Mouse (Mus musculus): ENCODE results near the gene Rcsd1. TPM values are rescaled to one million over a fixed set of nuclear protein-coding genes. Genes with fewer than 3 reads are reported as not detected.

Gene Rcsd1
- total and polyA plus RNA-seq, 2 experiments, result 2.6 to 3.3 TPM

- H3K4me3 ChIP-seq (ENCODE audit: insufficient read depth, low read depth, low read length), result no peak overlapping the region
- H3K27me3 ChIP-seq (ENCODE audit: control insufficient read depth, insufficient read depth, low read length), result no peaks in the 10 kb centered on the region
- 64% methylated on average over 6 of the region's 6 CpGs for WGBS
- DNase-seq (ENCODE audit: extremely low read depth, low read depth, low spot score), result no peak
- H3K27ac ChIP-seq (replicated peaks; ENCODE audit: insufficient read depth, low read depth, low read length), result no peak overlapping the region
- H3K9ac ChIP-seq (ENCODE audit: low read depth, low read length), result no peak overlapping the region
- no peak for TF ChIP-seq POLR2A (IDR thresholded peaks at IDR 0.05; ENCODE audit: extremely low read depth, insufficient read depth, low read length)
- TF ChIP-seq CTCF (IDR thresholded peaks at IDR 0.05; ENCODE audit: low read depth, low read length), result no peak
- H3K79me2 ChIP-seq (ENCODE audit: control insufficient read depth, insufficient read depth, low read length), result no peaks in the 10 kb centered on the region
- no peaks in the 10 kb centered on the region for H3K36me3 ChIP-seq (ENCODE audit: control insufficient read depth, insufficient read depth, low read length)
- H3K4me1 ChIP-seq (ENCODE audit: control insufficient read depth, insufficient read depth, low read length), result no peaks in the 10 kb centered on the region
Observed at GRCm38 (mm10) chr1:165731553-165731952, 22.0 kb upstream of the Rcsd1 start.

DNA sequence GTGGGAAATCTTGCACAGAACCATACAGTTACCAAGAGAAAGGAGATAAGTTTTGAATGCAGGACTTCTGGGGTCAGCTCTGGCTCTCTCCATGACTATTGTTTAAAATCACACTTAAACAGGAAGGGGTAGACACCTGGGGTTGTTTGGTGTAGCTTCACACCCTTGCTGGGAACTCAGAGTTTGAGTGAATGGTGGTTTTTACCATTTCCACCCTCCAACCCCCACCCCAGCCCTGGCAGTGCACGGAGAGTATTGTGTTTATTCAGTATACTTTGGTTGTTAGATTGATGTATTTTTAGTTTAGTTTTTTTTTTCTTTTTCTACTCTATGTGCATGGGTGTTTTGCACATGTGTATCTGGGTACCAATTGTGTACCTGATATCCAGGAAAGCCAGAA lies 20.6 kb upstream of the Rcsd1 start:
- Histone ChIP-seq H3K27ac (replicated peaks; ENCODE audit: insufficient read depth, low read depth, low read length) (no peak overlapping the region), H3K36me3 (ENCODE audit: control insufficient read depth, insufficient read depth, low read length) (no peaks in the 10 kb centered on the region), H3K9ac (ENCODE audit: low read depth, low read length) (no peak overlapping the region), H3K79me2 (ENCODE audit: control insufficient read depth, insufficient read depth, low read length) (no peaks in the 10 kb centered on the region), H3K4me3 (ENCODE audit: insufficient read depth, low read depth, low read length) (no peak overlapping the region), H3K4me1 (ENCODE audit: control insufficient read depth, insufficient read depth, low read length) (no peaks in the 10 kb centered on the region), H3K27me3 (ENCODE audit: control insufficient read depth, insufficient read depth, low read length) (no peaks in the 10 kb centered on the region)
- TF ChIP-seq CTCF (IDR thresholded peaks at IDR 0.05; ENCODE audit: low read depth, low read length) (no peak), POLR2A (IDR thresholded peaks at IDR 0.05; ENCODE audit: extremely low read depth, insufficient read depth, low read length) (no peak)
- WGBS, result 41% methylated on average over 1 of the region's 1 CpGs
- no peak for DNase-seq (ENCODE audit: extremely low read depth, low read depth, low spot score)

GRCm38 (mm10) chr1:165728057-165728639 lies 18.6 kb upstream of the Rcsd1 start:
- Histone ChIP-seq H3K27me3 (ENCODE audit: control insufficient read depth, insufficient read depth, low read length) (no peaks in the 10 kb centered on the region), H3K36me3 (ENCODE audit: control insufficient read depth, insufficient read depth, low read length) (no peaks in the 10 kb centered on the region), H3K4me1 (ENCODE audit: control insufficient read depth, insufficient read depth, low read length) (no peaks in the 10 kb centered on the region; the same call in 1 of the 2 replicates), H3K27ac (replicated peaks; ENCODE audit: insufficient read depth, low read depth, low read length) (no peak overlapping the region), H3K9ac (ENCODE audit: low read depth, low read length) (no peak overlapping the region), H3K4me3 (ENCODE audit: insufficient read depth, low read depth, low read length) (no peak overlapping the region), H3K79me2 (ENCODE audit: control insufficient read depth, insufficient read depth, low read length) (no peaks in the 10 kb centered on the region)
- no peak for TF ChIP-seq CTCF (IDR thresholded peaks at IDR 0.05; ENCODE audit: low read depth, low read length)
- DNase-seq (ENCODE audit: extremely low read depth, low read depth, low spot score), result no peak
- WGBS, result 91% methylated on average over 3 of the region's 3 CpGs

DNA sequence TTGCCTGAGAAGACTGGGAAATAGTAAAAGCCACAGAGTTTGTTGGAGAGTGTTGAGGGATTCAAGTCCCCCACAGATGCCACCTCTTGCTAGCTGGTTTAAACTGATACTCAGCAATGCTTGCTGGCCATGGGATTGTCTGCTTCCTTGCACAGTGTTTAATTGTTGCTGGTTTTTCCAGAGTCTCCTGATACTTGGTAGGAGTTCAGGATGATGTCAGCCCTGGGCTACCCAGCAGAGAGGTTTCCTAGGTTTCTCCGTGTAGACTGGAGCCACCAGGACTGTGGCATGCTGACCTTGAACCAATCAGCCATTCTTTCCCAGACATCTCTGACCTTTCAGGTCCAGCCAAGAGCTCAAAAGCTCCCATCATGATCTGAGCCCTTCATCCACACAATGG lies 17.4 kb upstream of the Rcsd1 start:
- H3K36me3 ChIP-seq (ENCODE audit: control insufficient read depth, insufficient read depth, low read length), result no peaks in the 10 kb centered on the region
- no peaks in the 10 kb centered on the region for H3K79me2 ChIP-seq (ENCODE audit: control insufficient read depth, insufficient read depth, low read length)
- no peak overlapping the region for H3K9ac ChIP-seq (ENCODE audit: low read depth, low read length)
- TF ChIP-seq CTCF (IDR thresholded peaks at IDR 0.05; ENCODE audit: low read depth, low read length) (no peak), POLR2A (IDR thresholded peaks at IDR 0.05; ENCODE audit: extremely low read depth, insufficient read depth, low read length) (no peak)
- H3K4me3 ChIP-seq (ENCODE audit: insufficient read depth, low read depth, low read length), result no peak overlapping the region
- no peak overlapping the region for H3K27ac ChIP-seq (replicated peaks; ENCODE audit: insufficient read depth, low read depth, low read length)
- 30% methylated on average over 1 of the region's 1 CpGs for WGBS
- no peaks in the 10 kb centered on the region; the same call in 1 of the 2 replicates for H3K4me1 ChIP-seq (ENCODE audit: control insufficient read depth, insufficient read depth, low read length)
- H3K27me3 ChIP-seq (ENCODE audit: control insufficient read depth, insufficient read depth, low read length), result no peaks in the 10 kb centered on the region
- no peak for DNase-seq (ENCODE audit: extremely low read depth, low read depth, low spot score)

- no peak overlapping the region for H3K4me3 ChIP-seq (ENCODE audit: insufficient read depth, low read depth, low read length)
- no peak for DNase-seq (ENCODE audit: extremely low read depth, low read depth, low spot score)
- no peak for TF ChIP-seq CTCF (IDR thresholded peaks at IDR 0.05; ENCODE audit: low read depth, low read length)
- no peak for TF ChIP-seq POLR2A (IDR thresholded peaks at IDR 0.05; ENCODE audit: extremely low read depth, insufficient read depth, low read length)
- H3K9ac ChIP-seq (ENCODE audit: low read depth, low read length), result no peak overlapping the region
- no peak overlapping the region for H3K27ac ChIP-seq (replicated peaks; ENCODE audit: insufficient read depth, low read depth, low read length)
- H3K27me3 ChIP-seq (ENCODE audit: control insufficient read depth, insufficient read depth, low read length), result no peaks in the 10 kb centered on the region
- no peaks in the 10 kb centered on the region for H3K36me3 ChIP-seq (ENCODE audit: control insufficient read depth, insufficient read depth, low read length)
- H3K4me1 ChIP-seq (ENCODE audit: control insufficient read depth, insufficient read depth, low read length), result no peaks in the 10 kb centered on the region; the same call in 1 of the 2 replicates
- H3K79me2 ChIP-seq (ENCODE audit: control insufficient read depth, insufficient read depth, low read length), result no peaks in the 10 kb centered on the region
- 93% methylated on average over 4 of the region's 4 CpGs for WGBS
Observed at GRCm38 (mm10) chr1:165725039-165725644, 15.6 kb upstream of the Rcsd1 start.
